Mouse (Mus musculus): ENCODE results near the gene Cep250.

DNA sequence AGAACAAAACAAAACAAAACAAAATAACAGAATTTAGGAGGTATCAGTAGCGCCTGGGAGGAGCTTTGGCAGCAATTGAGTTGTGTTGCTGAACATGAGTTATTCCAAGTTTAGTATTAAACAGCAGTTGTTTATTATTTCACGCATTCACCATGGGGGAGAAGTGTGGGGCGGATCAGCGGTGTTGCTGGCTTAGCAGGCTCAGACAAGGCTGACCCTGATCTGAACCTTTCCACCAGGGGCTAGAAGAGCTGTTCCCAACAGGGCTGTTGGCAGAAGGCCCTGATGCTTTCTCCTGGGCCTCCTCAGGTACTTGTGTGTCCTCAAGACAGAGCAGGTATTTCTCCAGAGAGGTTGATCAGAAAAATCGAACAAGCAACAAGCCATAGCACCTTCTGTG lies 3.7 kb downstream of the Cep250 start:
- TF ChIP-seq POLR2A (IDR thresholded peaks at IDR 0.05; ENCODE audit: borderline replicate concordance, extremely low read depth, low read depth, low read length): no peak
- no peak for TF ChIP-seq CTCF (IDR thresholded peaks at IDR 0.05; ENCODE audit: insufficient read depth, low read length)
